Mouse (Mus musculus) midbrain, embryonic 10.5 days (tissue): Measurements from ENCODE around the gene Slc44a2. TPM values are rescaled to one million over a fixed set of nuclear protein-coding genes. Genes with fewer than 3 reads are reported as not detected.
"Not testable (repeated sequence)": the region's sequence is repeated elsewhere in the genome, so short reads cannot be mapped to it uniquely, and the experiment has no call there.

Source experiments
- DNase-seq: peaks from one replicate; pipeline ENCODE4 v3.0.0-alpha.2; 2017; ENCODE audit warnings: low spot score
- H3K27ac ChIP-seq: fragments of 300-500 bp; sonication (generic); replicated peaks from 2 replicates; pipeline ENCODE4 v1.5.1; 2016; ENCODE audit warnings: mild to moderate bottlenecking
- H3K27me3 ChIP-seq: fragments of 300-500 bp; sonication (generic); 2 replicates; pipeline ENCODE4 v1.6.1; 2016; ENCODE audit warnings: low read depth, mild to moderate bottlenecking; ENCODE audit not compliant: poor library complexity, severe bottlenecking
- H3K36me3 ChIP-seq: fragments of 300-500 bp; sonication (generic); 2 replicates; pipeline ENCODE4 v1.6.1; 2016; ENCODE audit warnings: mild to moderate bottlenecking, moderate library complexity
- H3K4me1 ChIP-seq: fragments of 300-500 bp; sonication (generic); 2 replicates; pipeline ENCODE4 v1.6.1; 2016
- H3K4me3 ChIP-seq: fragments of 300-500 bp; sonication (generic); 2 replicates; pipeline ENCODE4 v1.5.1; 2016; ENCODE audit warnings: mild to moderate bottlenecking, moderate library complexity
- H3K9me3 ChIP-seq: fragments of 300-500 bp; sonication (generic); replicated peaks from 2 replicates; pipeline ENCODE4 v1.6.1; 2016; ENCODE audit warnings: mild to moderate bottlenecking
- WGBS: fragments of 180-500 bp; shearing (Covaris S2); methylation state at CpG from one replicate; pipeline ENCODE4 v1.1.7; 2016; 5-methylcytosine and 5-hydroxymethylcytosine counted together
- polyA plus RNA-seq: library from polyadenylated mRNA; unstranded; fragments of >200 nt; fragmentation: Nextera tagmentation; extraction: Ambion mirVana; gene quantifications from 2 replicates; pipeline ENCODE4 v1.2.1, GENCODE M21; 2016

Gene Slc44a2
- polyA plus RNA-seq, 1 experiment from 2014 or later, result 65.8 TPM

- H3K27ac ChIP-seq, result no peak within 1 kb of the TSS
- 13% methylated on average over 35 of the region's 35 CpGs for WGBS
- peaks cover 5% of the 10 kb centered on the region; the same call in 1 of the 2 replicates for H3K4me1 ChIP-seq
- peak within 1 kb of the TSS; percentile 16 for H3K4me3 ChIP-seq
- H3K27me3 ChIP-seq, result peaks cover 28% of the 10 kb centered on the region
- no peak for DNase-seq
- H3K9me3 ChIP-seq, result no peaks in the 10 kb centered on the region
- no peaks in the 10 kb centered on the region for H3K36me3 ChIP-seq
Measured at GRCm38 (mm10) chr9:21312134-21312533, 8.4 kb upstream of the Slc44a2 start, which contains the start of gene Ap1m2. Ap1m2 (minus strand) TSS chr9:21312337.

GRCm38 (mm10) chr9:21313394-21313793 lies 7.1 kb upstream of the Slc44a2 start:
- Histone ChIP-seq H3K4me1 (peaks cover 5% of the 10 kb centered on the region; the same call in 1 of the 2 replicates), H3K4me3 (no peak overlapping the region), H3K27me3 (peaks cover 28% of the 10 kb centered on the region), H3K9me3 (no peaks in the 10 kb centered on the region), H3K27ac (no peak overlapping the region), H3K36me3 (no peaks in the 10 kb centered on the region)
- 8% methylated on average over 11 of the region's 11 CpGs for WGBS
- DNase-seq, result peak; percentile 88

- 92% methylated on average over 9 of the region's 9 CpGs for WGBS
- no peak for DNase-seq
Measured at GRCm38 (mm10) chr9:21314367-21315140, 5.9 kb upstream of the Slc44a2 start.

GRCm38 (mm10) chr9:21315421-21315820 lies 5.1 kb upstream of the Slc44a2 start:
- peaks cover 8% of the 10 kb centered on the region for H3K4me1 ChIP-seq
- H3K9me3 ChIP-seq, result no peaks in the 10 kb centered on the region; the same call in 1 of the 2 replicates
- no peaks in the 10 kb centered on the region for H3K36me3 ChIP-seq
- no peak for DNase-seq
- H3K4me3 ChIP-seq, result no peak overlapping the region
- H3K27ac ChIP-seq, result 0 out of 2 replicates have a peak overlapping the region, but pooled peaks have one; percentile 17
- H3K27me3 ChIP-seq, result peaks cover 26% of the 10 kb centered on the region
- WGBS, result 62% methylated on average over 5 of the region's 5 CpGs

More at GRCm38 (mm10) chr9:21314367-21315140, 5.9 kb upstream of the Slc44a2 start:
- no peaks in the 10 kb centered on the region; the same call in 1 of the 2 replicates for H3K9me3 ChIP-seq
- H3K4me1 ChIP-seq, result peaks cover 5% of the 10 kb centered on the region; the same call in 1 of the 2 replicates
- H3K27me3 ChIP-seq, result peaks cover 28% of the 10 kb centered on the region
- no peak overlapping the region for H3K4me3 ChIP-seq
- H3K36me3 ChIP-seq, result no peaks in the 10 kb centered on the region
- H3K27ac ChIP-seq, result no peak overlapping the region; the same call in 1 of the 2 replicates

- no peak overlapping the region for H3K27ac ChIP-seq
- H3K36me3 ChIP-seq, result no peaks in the 10 kb centered on the region
- peaks cover 13% of the 10 kb centered on the region for H3K27me3 ChIP-seq
- 81% methylated on average over 7 of the region's 7 CpGs for WGBS
- H3K4me3 ChIP-seq, result no peak overlapping the region
- H3K9me3 ChIP-seq, result no peaks in the 10 kb centered on the region; the same call in 1 of the 2 replicates
- H3K4me1 ChIP-seq, result peaks cover 20% of the 10 kb centered on the region
- no peak for DNase-seq
Measured at GRCm38 (mm10) chr9:21316696-21317095, 3.8 kb upstream of the Slc44a2 start.

- WGBS, result 89% methylated on average over 6 of the region's 6 CpGs
- no peak for DNase-seq
- Histone ChIP-seq H3K36me3 (no peaks in the 10 kb centered on the region), H3K27ac (no peak overlapping the region), H3K9me3 (no peaks in the 10 kb centered on the region; the same call in 1 of the 2 replicates), H3K27me3 (no peaks in the 10 kb centered on the region), H3K4me1 (peaks cover 23% of the 10 kb centered on the region), H3K4me3 (no peak overlapping the region)
Measured at GRCm38 (mm10) chr9:21318792-21319191, 1.7 kb upstream of the Slc44a2 start.

GRCm38 (mm10) chr9:21319503-21319902 lies 995 bp upstream of the Slc44a2 start:
- DNase-seq, result no peak
- Histone ChIP-seq H3K36me3 (peaks cover 2% of the 10 kb centered on the region), H3K9me3 (no peaks in the 10 kb centered on the region; the same call in 1 of the 2 replicates), H3K27ac (no peak overlapping the region), H3K4me1 (peaks cover 23% of the 10 kb centered on the region), H3K4me3 (no peak overlapping the region), H3K27me3 (no peaks in the 10 kb centered on the region)
- WGBS, result 94% methylated on average over 4 of the region's 4 CpGs

- Histone ChIP-seq H3K36me3 (peaks cover 8% of the 10 kb centered on the region), H3K9me3 (no peaks in the 10 kb centered on the region; the same call in 1 of the 2 replicates), H3K4me3 (peak overlapping the region; percentile 83), H3K27me3 (no peaks in the 10 kb centered on the region), H3K27ac (peak overlapping the region; percentile 88), H3K4me1 (peaks cover 23% of the 10 kb centered on the region)
- WGBS, result 31% methylated on average over 4 of the region's 4 CpGs
- DNase-seq, result no peak
Measured at GRCm38 (mm10) chr9:21320280-21320618, 249 bp upstream of the Slc44a2 start.

- Histone ChIP-seq H3K36me3 (peaks cover 14% of the 10 kb centered on the region), H3K9me3 (no peaks in the 10 kb centered on the region; the same call in 1 of the 2 replicates), H3K4me1 (peaks cover 23% of the 10 kb centered on the region), H3K27ac (peak overlapping the region; percentile 88), H3K27me3 (no peaks in the 10 kb centered on the region), H3K4me3 (peak overlapping the region; percentile 83)
- 20% methylated on average over 6 of the region's 6 CpGs for WGBS
- DNase-seq, result no peak
Measured at GRCm38 (mm10) chr9:21321513-21321835, 976 bp downstream of the Slc44a2 start.

- WGBS, result 91% methylated on average over 19 of the region's 19 CpGs
Measured at GRCm38 (mm10) chr9:21322211-21322916, 1.9 kb downstream of the Slc44a2 start.

GRCm38 (mm10) chr9:21322917-21323297 lies 2.4 kb downstream of the Slc44a2 start:
- not testable (repeated sequence) for H3K27me3 ChIP-seq, DNase-seq, H3K4me3 ChIP-seq, H3K27ac ChIP-seq, H3K9me3 ChIP-seq
- 92% methylated on average over 8 of the region's 8 CpGs for WGBS
- Histone ChIP-seq H3K4me1 (peaks cover 23% of the 10 kb centered on the region), H3K36me3 (peaks cover 16% of the 10 kb centered on the region)

More at GRCm38 (mm10) chr9:21322211-21322916, 1.9 kb downstream of the Slc44a2 start:
- no peak for DNase-seq
- Histone ChIP-seq H3K27ac (no peak overlapping the region), H3K36me3 (peaks cover 16% of the 10 kb centered on the region), H3K4me1 (peaks cover 23% of the 10 kb centered on the region), H3K9me3 (no peaks in the 10 kb centered on the region; the same call in 1 of the 2 replicates), H3K4me3 (peak overlapping the region; percentile 83), H3K27me3 (no peaks in the 10 kb centered on the region)

GRCm38 (mm10) chr9:21324269-21324668 lies 3.8 kb downstream of the Slc44a2 start:
- WGBS, result 91% methylated on average over 11 of the region's 11 CpGs
- H3K9me3 ChIP-seq, result no peaks in the 10 kb centered on the region; the same call in 1 of the 2 replicates
- peaks cover 23% of the 10 kb centered on the region for H3K4me1 ChIP-seq
- H3K4me3 ChIP-seq, result no peak overlapping the region
- no peak for DNase-seq
- no peak overlapping the region for H3K27ac ChIP-seq
- H3K27me3 ChIP-seq, result no peaks in the 10 kb centered on the region
- peaks cover 16% of the 10 kb centered on the region for H3K36me3 ChIP-seq

GRCm38 (mm10) chr9:21327569-21327968 lies 7.1 kb downstream of the Slc44a2 start:
- no peak overlapping the region for H3K4me3 ChIP-seq
- 77% methylated on average over 3 of the region's 3 CpGs for WGBS
- no peak overlapping the region for H3K27ac ChIP-seq
- H3K9me3 ChIP-seq, result no peaks in the 10 kb centered on the region
- H3K4me1 ChIP-seq, result peaks cover 8% of the 10 kb centered on the region
- H3K27me3 ChIP-seq, result no peaks in the 10 kb centered on the region
- peaks cover 25% of the 10 kb centered on the region for H3K36me3 ChIP-seq
- no peak for DNase-seq
